Mouse (Mus musculus) kidney, postnatal 14 days (tissue): ENCODE data around the gene Glod4.

ENCODE experiments used
- DNase-seq: peaks from one replicate; pipeline ENCODE4 v3.0.0; 2022; ENCODE audit warnings: mixed read lengths

Glod4 gene

GRCm38 (mm10) chr11:76144386-76144785 lies 99.1 kb downstream of the Glod4 start:
- DNase-seq, result no peak

- no peak for DNase-seq
These were observed 105.5 kb downstream of the Glod4 start for GRCm38 (mm10) chr11:76137996-76138395.

- no peak for DNase-seq
These were observed 107.7 kb downstream of the Glod4 start for GRCm38 (mm10) chr11:76135641-76136437.

GRCm38 (mm10) chr11:76130859-76131258 lies 112.7 kb downstream of the Glod4 start:
- DNase-seq, result peak; percentile 79

- DNase-seq, result no peak
These were observed 118.1 kb downstream of the Glod4 start for GRCm38 (mm10) chr11:76125386-76125785.

- DNase-seq, result no peak
These were observed 120.0 kb downstream of the Glod4 start for GRCm38 (mm10) chr11:76123517-76123916.

- DNase-seq, result no peak
These were observed 121.0 kb downstream of the Glod4 start for GRCm38 (mm10) chr11:76122571-76122970.

GRCm38 (mm10) chr11:76121086-76121485 lies 122.4 kb downstream of the Glod4 start:
- peak; percentile 52 for DNase-seq

GRCm38 (mm10) chr11:76120407-76120901 lies 123.1 kb downstream of the Glod4 start:
- DNase-seq, result peak; percentile 47

GRCm38 (mm10) chr11:76110416-76110815 lies 133.1 kb downstream of the Glod4 start:
- DNase-seq, result no peak

- no peak for DNase-seq
These were observed 136.7 kb downstream of the Glod4 start for GRCm38 (mm10) chr11:76106551-76107496.

GRCm38 (mm10) chr11:76101154-76101553 lies 142.4 kb downstream of the Glod4 start:
- peak; percentile 57 for DNase-seq

GRCm38 (mm10) chr11:76099193-76099975 lies 144.1 kb downstream of the Glod4 start:
- peak; percentile 42 for DNase-seq

GRCm38 (mm10) chr11:76093610-76094009 lies 149.9 kb downstream of the Glod4 start:
- no peak for DNase-seq

- DNase-seq, result peak; percentile 80
These were observed 153.7 kb downstream of the Glod4 start for GRCm38 (mm10) chr11:76089776-76090175.

GRCm38 (mm10) chr11:76088506-76088905 lies 155.0 kb downstream of the Glod4 start:
- DNase-seq, result no peak

- peak; percentile 44 for DNase-seq
These were observed 157.5 kb downstream of the Glod4 start for GRCm38 (mm10) chr11:76085898-76086591.

- no peak for DNase-seq
These were observed 158.6 kb downstream of the Glod4 start for GRCm38 (mm10) chr11:76084943-76085342.

GRCm38 (mm10) chr11:76083941-76084367 lies 159.6 kb downstream of the Glod4 start:
- DNase-seq, result no peak

GRCm38 (mm10) chr11:76081048-76081640 lies 162.4 kb downstream of the Glod4 start:
- peak; percentile 71 for DNase-seq

GRCm38 (mm10) chr11:76080293-76080692 lies 163.2 kb downstream of the Glod4 start:
- peak; percentile 56 for DNase-seq
